Mouse (Mus musculus) heart, embryonic 10.5 days (tissue): ENCODE measurements around the gene Nek5. TPM values are rescaled to one million over a fixed set of nuclear protein-coding genes. Genes with fewer than 3 reads are reported as not detected.
"Not testable (repeated sequence)": the region's sequence is repeated elsewhere in the genome, so short reads cannot be mapped to it uniquely, and the experiment has no call there.

Experiments
- DNase-seq: peaks from one replicate; pipeline ENCODE4 v3.0.0-alpha.2; 2017; ENCODE audit warnings: low spot score
- H3K27ac ChIP-seq: fragments of 300-500 bp; sonication (generic); 2 replicates; pipeline ENCODE4 v1.5.1; 2016; ENCODE audit warnings: mild to moderate bottlenecking
- H3K27me3 ChIP-seq: fragments of 300-500 bp; sonication (generic); 2 replicates; pipeline ENCODE4 v1.6.1; 2016; ENCODE audit warnings: mild to moderate bottlenecking; ENCODE audit not compliant: poor library complexity, insufficient read depth, severe bottlenecking
- H3K36me3 ChIP-seq: fragments of 300-500 bp; sonication (generic); 2 replicates; pipeline ENCODE4 v1.6.1; 2016; ENCODE audit warnings: mild to moderate bottlenecking, moderate library complexity
- H3K4me1 ChIP-seq: fragments of 300-500 bp; sonication (generic); 2 replicates; pipeline ENCODE4 v1.6.1; 2016; ENCODE audit warnings: mild to moderate bottlenecking
- H3K4me3 ChIP-seq: fragments of 300-500 bp; sonication (generic); 2 replicates; pipeline ENCODE4 v1.5.1; 2016; ENCODE audit warnings: mild to moderate bottlenecking, moderate library complexity
- H3K9me3 ChIP-seq: fragments of 300-500 bp; sonication (generic); 2 replicates; pipeline ENCODE4 v1.6.1; 2016; ENCODE audit warnings: mild to moderate bottlenecking, moderate library complexity
- WGBS: fragments of 180-500 bp; shearing (Covaris S2); methylation state at CpG from one replicate; pipeline ENCODE4 v1.1.7; 2016; 5-methylcytosine and 5-hydroxymethylcytosine counted together
- polyA plus RNA-seq: library from polyadenylated mRNA; unstranded; fragments of >200 nt; fragmentation: Nextera tagmentation; extraction: Ambion mirVana; gene quantifications from 2 replicates; pipeline ENCODE4 v1.2.1, GENCODE M21; 2016

Nek5 gene
- polyA plus RNA-seq, 1 experiment from 2014 or later: 0.09 TPM

- peak; percentile 66 for DNase-seq
- Histone ChIP-seq H3K4me1 (no peaks in the 10 kb centered on the region), H3K36me3 (peaks cover 20% of the 10 kb centered on the region; the same call in 1 of the 2 replicates), H3K9me3 (no peaks in the 10 kb centered on the region), H3K4me3 (no peak overlapping the region), H3K27me3 (no peaks in the 10 kb centered on the region), H3K27ac (no peak overlapping the region)
- WGBS: 37% methylated on average over 1 of the region's 1 CpGs
Observed at GRCm38 (mm10) chr8:22143764-22144491, 19.1 kb upstream of the Nek5 start.

- no peaks in the 10 kb centered on the region for H3K4me1 ChIP-seq
- no peak overlapping the region for H3K4me3 ChIP-seq
- H3K27ac ChIP-seq: no peak overlapping the region
- DNase-seq: peak; percentile 11
- H3K9me3 ChIP-seq: no peaks in the 10 kb centered on the region
- H3K36me3 ChIP-seq: 0 out of 2 replicates have a peak, but pooled peaks cover 14% of the 10 kb centered on the region
- 74% methylated on average over 4 of the region's 4 CpGs for WGBS
- H3K27me3 ChIP-seq: no peaks in the 10 kb centered on the region
Observed at GRCm38 (mm10) chr8:22142592-22142991, 17.7 kb upstream of the Nek5 start.

GRCm38 (mm10) chr8:22141836-22142385 lies 17.1 kb upstream of the Nek5 start:
- Histone ChIP-seq H3K27ac (no peak overlapping the region), H3K9me3 (no peaks in the 10 kb centered on the region), H3K27me3 (no peaks in the 10 kb centered on the region), H3K36me3 (0 out of 2 replicates have a peak, but pooled peaks cover 10% of the 10 kb centered on the region), H3K4me3 (no peak overlapping the region), H3K4me1 (no peaks in the 10 kb centered on the region)
- peak; percentile 31 for DNase-seq
- WGBS: 87% methylated on average over 4 of the region's 4 CpGs

- H3K9me3 ChIP-seq, H3K27ac ChIP-seq, H3K27me3 ChIP-seq, H3K4me3 ChIP-seq, H3K4me1 ChIP-seq, DNase-seq: not testable (repeated sequence)
- 90% methylated on average over 9 of the region's 9 CpGs for WGBS
- H3K36me3 ChIP-seq: 0 out of 2 replicates have a peak, but pooled peaks cover 10% of the 10 kb centered on the region
Observed at GRCm38 (mm10) chr8:22136462-22136861, 11.6 kb upstream of the Nek5 start.

GRCm38 (mm10) chr8:22134750-22135135 lies 9.9 kb upstream of the Nek5 start:
- 82% methylated on average over 5 of the region's 5 CpGs for WGBS
- Histone ChIP-seq H3K4me3 (no peak overlapping the region), H3K4me1 (no peaks in the 10 kb centered on the region), H3K36me3 (0 out of 2 replicates have a peak, but pooled peaks cover 5% of the 10 kb centered on the region), H3K9me3 (no peaks in the 10 kb centered on the region), H3K27ac (no peak overlapping the region), H3K27me3 (no peaks in the 10 kb centered on the region)
- DNase-seq: no peak

GRCm38 (mm10) chr8:22134078-22134749 lies 9.4 kb upstream of the Nek5 start:
- 0 out of 2 replicates have a peak, but pooled peaks cover 5% of the 10 kb centered on the region for H3K36me3 ChIP-seq
- H3K27ac ChIP-seq: no peak overlapping the region
- 82% methylated on average over 7 of the region's 7 CpGs for WGBS

GRCm38 (mm10) chr8:22132062-22132461 lies 7.2 kb upstream of the Nek5 start:
- H3K9me3 ChIP-seq: no peaks in the 10 kb centered on the region
- H3K4me3 ChIP-seq: no peak overlapping the region
- 84% methylated on average over 12 of the region's 12 CpGs for WGBS
- no peak for DNase-seq
- H3K27ac ChIP-seq: no peak overlapping the region
- no peaks in the 10 kb centered on the region for H3K4me1 ChIP-seq
- no peaks in the 10 kb centered on the region for H3K27me3 ChIP-seq
- peaks cover 20% of the 10 kb centered on the region for H3K36me3 ChIP-seq

More at GRCm38 (mm10) chr8:22134078-22134749, 9.4 kb upstream of the Nek5 start:
- H3K4me1 ChIP-seq: no peaks in the 10 kb centered on the region
- DNase-seq: no peak
- no peaks in the 10 kb centered on the region for H3K9me3 ChIP-seq
- H3K4me3 ChIP-seq: no peak overlapping the region
- H3K27me3 ChIP-seq: no peaks in the 10 kb centered on the region

GRCm38 (mm10) chr8:22107020-22107419 lies 17.8 kb downstream of the Nek5 start:
- H3K4me3 ChIP-seq: no peak overlapping the region
- 62% methylated on average over 4 of the region's 4 CpGs for WGBS
- no peaks in the 10 kb centered on the region for H3K9me3 ChIP-seq
- no peaks in the 10 kb centered on the region for H3K27me3 ChIP-seq
- H3K27ac ChIP-seq: no peak overlapping the region
- DNase-seq: no peak
- H3K36me3 ChIP-seq: no peaks in the 10 kb centered on the region
- H3K4me1 ChIP-seq: no peaks in the 10 kb centered on the region

GRCm38 (mm10) chr8:22091568-22091967 lies 33.3 kb downstream of the Nek5 start:
- WGBS: 50% methylated on average over 8 of the region's 8 CpGs
- H3K4me1 ChIP-seq: no peaks in the 10 kb centered on the region
- no peak overlapping the region for H3K27ac ChIP-seq
- no peak overlapping the region for H3K4me3 ChIP-seq
- no peaks in the 10 kb centered on the region for H3K27me3 ChIP-seq
- no peak for DNase-seq
- H3K9me3 ChIP-seq: no peaks in the 10 kb centered on the region
- no peaks in the 10 kb centered on the region for H3K36me3 ChIP-seq

- H3K27ac ChIP-seq: no peak overlapping the region
- no peak overlapping the region for H3K4me3 ChIP-seq
- H3K4me1 ChIP-seq: no peaks in the 10 kb centered on the region
- H3K9me3 ChIP-seq: no peaks in the 10 kb centered on the region
- 93% methylated on average over 4 of the region's 4 CpGs for WGBS
- H3K36me3 ChIP-seq: no peaks in the 10 kb centered on the region
- no peak for DNase-seq
- no peaks in the 10 kb centered on the region for H3K27me3 ChIP-seq
Observed at GRCm38 (mm10) chr8:22089226-22089625, 35.6 kb downstream of the Nek5 start.

GRCm38 (mm10) chr8:22079313-22080007 lies 45.4 kb downstream of the Nek5 start:
- Histone ChIP-seq H3K4me3 (no peak overlapping the region), H3K4me1 (peaks cover 5% of the 10 kb centered on the region; the same call in 1 of the 2 replicates), H3K9me3 (no peaks in the 10 kb centered on the region), H3K27me3 (no peaks in the 10 kb centered on the region), H3K27ac (no peak overlapping the region), H3K36me3 (no peaks in the 10 kb centered on the region)
- 85% methylated on average over 9 of the region's 9 CpGs for WGBS
- DNase-seq: no peak

- Histone ChIP-seq H3K36me3 (peaks cover 40% of the 10 kb centered on the region), H3K4me1 (peaks cover 3% of the 10 kb centered on the region; the same call in 1 of the 2 replicates), H3K27me3 (peaks cover 6% of the 10 kb centered on the region; the same call in 1 of the 2 replicates), H3K4me3 (peak overlapping the region; percentile 75), H3K27ac (no peak overlapping the region; the same call in 1 of the 2 replicates), H3K9me3 (no peaks in the 10 kb centered on the region)
- 7% methylated on average over 3 of the region's 3 CpGs for WGBS
- DNase-seq: no peak
Observed at GRCm38 (mm10) chr8:22061126-22061525, 63.7 kb downstream of the Nek5 start.
